Mouse (Mus musculus): ENCODE measurements around the gene Zfp943. TPM values are rescaled to one million over a fixed set of nuclear protein-coding genes. Genes with fewer than 3 reads are reported as not detected.
"Not testable (repeated sequence)": the region's sequence is repeated elsewhere in the genome, so short reads cannot be mapped to it uniquely, and the experiment has no call there.

Gene Zfp943
- 16.8 and 17.1 TPM in 2 replicates for polyA plus RNA-seq (2015; fragmentation: Nextera tagmentation; extraction: Ambion mirVana)

DNA sequence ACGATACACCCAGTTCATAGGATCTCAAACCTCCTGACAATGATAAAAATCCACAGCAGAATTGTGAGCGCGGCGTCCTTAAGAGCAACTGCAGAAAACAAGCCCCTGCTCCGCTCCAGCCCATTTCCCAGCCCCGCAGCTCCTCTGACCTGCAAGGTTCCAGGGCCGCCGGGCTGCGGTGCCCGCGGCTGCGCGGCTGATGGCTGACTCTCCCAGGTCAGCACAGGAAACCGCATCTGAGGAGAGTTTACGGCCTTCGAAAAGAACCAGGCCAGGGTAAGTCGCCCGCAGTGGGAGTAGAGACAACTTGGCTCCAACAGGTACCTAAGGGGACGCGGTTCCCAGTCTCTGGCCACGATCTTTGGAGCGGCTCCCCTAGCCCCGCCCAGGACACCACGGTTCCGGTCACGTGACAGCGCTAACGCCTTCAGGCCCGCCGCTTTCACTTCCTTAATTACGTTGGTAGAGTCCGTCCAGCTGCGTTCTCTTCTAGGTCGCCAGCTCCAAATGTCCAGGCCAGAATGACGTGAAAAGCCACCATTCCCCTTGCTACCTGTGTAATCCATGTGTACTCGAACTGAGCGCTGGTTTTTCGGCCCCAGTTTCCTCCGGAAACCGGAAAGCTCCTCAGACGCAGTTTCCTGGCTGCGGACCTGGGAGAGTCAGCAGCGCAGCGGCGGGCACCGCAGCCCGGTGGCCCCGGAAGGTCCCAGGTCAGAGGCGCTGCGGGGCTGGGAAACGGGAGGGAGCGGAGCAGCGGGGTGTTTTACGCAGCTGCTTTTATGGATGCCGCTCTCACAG, at the start of gene Zfp943, which contains the start of gene Zfp942:
TSS of gene Zfp943 (plus strand) at position 446 of the 801 bp plus-strand sequence.
TSS of gene Zfp942 (minus strand) at position 358 of the 801 bp plus-strand sequence.
- not testable (repeated sequence) for H3K27me3 ChIP-seq, H3K36me3 ChIP-seq, H3K9me3 ChIP-seq
- H3K4me3 ChIP-seq: peak within 1 kb of the TSS; percentile 58
- peak; percentile 97 for ATAC-seq (ENCODE audit: low FRiP score, low read depth)
- peak within 1 kb of the TSS; percentile 62 for H3K4me2 ChIP-seq
- H3K4me1 ChIP-seq (replicated peaks): peaks cover 32% of the 10 kb centered on the region
- H3K9ac ChIP-seq: peak within 1 kb of the TSS; percentile 87
- WGBS: under 1% methylated on average over 42 of the region's 55 CpGs
- peak within 1 kb of the TSS; percentile 82 for H3K27ac ChIP-seq (replicated peaks)

DNA sequence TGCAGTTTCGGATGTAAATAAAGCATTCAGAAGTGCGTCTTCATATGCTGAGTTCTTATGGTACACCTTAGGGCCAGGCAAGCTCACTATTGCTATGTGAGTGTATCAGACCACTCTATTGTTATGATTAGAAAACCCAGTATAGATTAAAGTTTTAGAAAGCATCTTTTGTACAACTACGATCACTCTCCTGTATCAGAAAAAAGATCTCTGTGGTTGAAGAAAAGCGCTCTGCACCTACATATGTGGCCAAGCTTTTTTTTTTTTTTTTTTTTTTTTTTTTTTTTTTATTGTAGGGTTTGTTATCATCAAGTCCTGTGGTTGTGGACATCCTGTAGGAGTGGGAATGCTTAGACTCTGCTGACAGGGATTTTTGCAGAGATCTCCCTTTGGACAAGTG, 950 bp downstream of the Zfp943 start:
- peak overlapping the region; percentile 58 for H3K4me3 ChIP-seq
- H3K27ac ChIP-seq (replicated peaks): no peak overlapping the region
- H3K9ac ChIP-seq: peak overlapping the region; percentile 87; the same call in 1 of the 2 replicates
- H3K9me3 ChIP-seq: peaks cover under 1% of the 10 kb centered on the region; the same call in 1 of the 2 replicates
- no peaks in the 10 kb centered on the region for H3K27me3 ChIP-seq
- peaks cover 11% of the 10 kb centered on the region for H3K36me3 ChIP-seq
- 54% methylated on average over 4 of the region's 4 CpGs for WGBS
- H3K4me2 ChIP-seq: peak overlapping the region; percentile 62
- ATAC-seq (ENCODE audit: low FRiP score, low read depth): no peak
- H3K4me1 ChIP-seq (replicated peaks): peaks cover 32% of the 10 kb centered on the region

- not testable (repeated sequence) for H3K9ac ChIP-seq; ATAC-seq (ENCODE audit: low FRiP score, low read depth); H3K4me3 ChIP-seq; H3K27ac ChIP-seq (replicated peaks); H3K27me3 ChIP-seq; H3K36me3 ChIP-seq; H3K9me3 ChIP-seq; H3K4me1 ChIP-seq (replicated peaks); H3K4me2 ChIP-seq
- WGBS: 24% methylated on average over 1 of the region's 1 CpGs
Observed at GRCm38 (mm10) chr17:22035594-22035993, 73.2 kb downstream of the Zfp943 start.

GRCm38 (mm10) chr17:22049403-22049802, 87.1 kb downstream of the Zfp943 start:
- Histone ChIP-seq H3K9ac (no peak overlapping the region), H3K4me1 (replicated peaks) (no peaks in the 10 kb centered on the region), H3K4me3 (no peak overlapping the region), H3K36me3 (no peaks in the 10 kb centered on the region), H3K27me3 (no peaks in the 10 kb centered on the region), H3K4me2 (no peak overlapping the region), H3K27ac (replicated peaks) (no peak overlapping the region), H3K9me3 (no peaks in the 10 kb centered on the region)
- ATAC-seq (ENCODE audit: low FRiP score, low read depth): no peak
- 73% methylated on average over 2 of the region's 2 CpGs for WGBS

GRCm38 (mm10) chr17:22053211-22053610, 90.9 kb downstream of the Zfp943 start:
- H3K9me3 ChIP-seq: no peaks in the 10 kb centered on the region
- no peak for ATAC-seq (ENCODE audit: low FRiP score, low read depth)
- WGBS: 77% methylated on average over 2 of the region's 2 CpGs
- no peaks in the 10 kb centered on the region for H3K27me3 ChIP-seq
- H3K4me1 ChIP-seq (replicated peaks): no peaks in the 10 kb centered on the region
- H3K36me3 ChIP-seq: no peaks in the 10 kb centered on the region
- H3K9ac ChIP-seq: no peak overlapping the region
- H3K27ac ChIP-seq (replicated peaks): no peak overlapping the region
- no peak overlapping the region for H3K4me3 ChIP-seq
- H3K4me2 ChIP-seq: no peak overlapping the region

DNA sequence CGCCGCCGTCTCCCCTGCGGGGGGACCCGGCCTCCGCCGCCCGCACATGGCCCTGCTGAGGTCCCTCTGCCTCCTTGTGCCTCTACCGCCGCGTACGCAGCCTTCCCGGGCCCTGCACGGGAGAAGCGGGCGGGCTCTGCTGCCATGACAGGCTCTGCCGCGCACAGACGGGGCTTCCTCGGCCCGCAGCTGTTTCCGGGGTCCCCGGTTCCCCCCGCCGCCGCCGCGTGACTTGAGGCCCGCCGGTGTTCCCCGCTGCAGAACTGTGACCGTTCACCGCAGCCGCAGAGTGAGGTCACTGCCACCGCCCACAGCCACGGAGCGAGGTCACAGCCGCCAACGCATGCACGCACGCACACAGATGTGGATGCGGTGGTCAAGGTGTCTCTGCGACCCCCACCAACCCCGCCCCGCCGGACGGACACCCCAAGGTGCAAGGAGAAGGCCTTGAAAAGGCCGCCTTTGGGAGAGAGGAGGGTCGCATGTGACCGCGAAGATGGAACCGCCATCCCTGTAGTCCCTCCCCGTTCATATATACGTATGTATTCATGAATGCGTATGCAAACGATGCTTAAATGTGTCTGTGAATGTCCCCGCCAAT, 118.8 kb downstream of the Zfp943 start:
- no peaks in the 10 kb centered on the region for H3K27me3 ChIP-seq
- H3K9ac ChIP-seq: peak overlapping the region; percentile 71
- peak overlapping the region; percentile 67 for H3K4me3 ChIP-seq
- H3K27ac ChIP-seq (replicated peaks): peak overlapping the region; percentile 88
- ATAC-seq (ENCODE audit: low FRiP score, low read depth): peak; percentile 95
- 0 out of 2 replicates have a peak, but pooled peaks cover 3% of the 10 kb centered on the region for H3K4me1 ChIP-seq (replicated peaks)
- H3K36me3 ChIP-seq: no peaks in the 10 kb centered on the region
- H3K9me3 ChIP-seq: no peaks in the 10 kb centered on the region
- H3K4me2 ChIP-seq: peak overlapping the region; percentile 67
- 2% methylated on average over 57 of the region's 57 CpGs for WGBS

DNA sequence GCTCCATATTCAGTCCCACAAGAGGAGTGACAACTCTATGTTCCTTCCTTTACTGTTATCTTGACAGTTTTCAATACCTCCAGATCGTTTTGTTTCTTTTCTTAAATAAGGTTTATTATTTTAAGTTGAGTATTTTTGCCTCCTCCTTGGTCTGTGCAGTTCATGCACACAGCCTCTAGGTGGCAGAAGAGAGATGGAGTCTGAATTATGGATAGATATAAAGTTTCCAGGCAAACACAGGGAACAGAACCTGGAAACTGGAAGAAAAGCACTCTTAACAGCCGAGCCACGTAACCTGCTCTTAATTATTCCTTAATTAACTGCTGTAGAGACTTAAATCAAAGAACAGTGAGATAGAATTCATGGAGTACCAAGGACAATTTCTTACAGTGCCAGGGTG, 120.9 kb downstream of the Zfp943 start:
- H3K9ac ChIP-seq; H3K4me1 ChIP-seq (replicated peaks); H3K27ac ChIP-seq (replicated peaks); H3K4me3 ChIP-seq; H3K36me3 ChIP-seq; ATAC-seq (ENCODE audit: low FRiP score, low read depth); H3K27me3 ChIP-seq; H3K9me3 ChIP-seq; H3K4me2 ChIP-seq: not testable (repeated sequence)
- WGBS: 24% methylated on average over 3 of the region's 3 CpGs

DNA sequence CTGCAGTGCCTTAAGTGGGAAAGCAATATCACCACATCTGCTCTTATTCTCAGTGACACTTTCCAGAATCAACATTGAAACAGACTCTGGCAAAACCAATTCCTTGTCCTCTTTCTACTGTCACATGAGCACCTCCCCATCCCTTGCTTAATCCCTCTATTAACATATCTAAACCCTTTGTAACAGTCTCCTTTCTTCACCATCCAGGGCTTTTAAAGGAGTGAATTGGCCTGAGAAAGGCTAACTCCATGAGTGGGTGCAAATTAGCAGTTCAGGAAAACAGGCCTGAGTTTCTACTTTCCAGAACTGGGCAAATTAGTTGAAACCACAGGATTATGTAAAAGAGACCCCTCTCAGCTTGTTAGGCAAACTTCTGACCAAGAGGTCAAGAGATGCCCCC, 156.4 kb downstream of the Zfp943 start:
- Histone ChIP-seq H3K9ac (no peak overlapping the region), H3K27ac (replicated peaks) (no peak overlapping the region), H3K9me3 (no peaks in the 10 kb centered on the region), H3K4me1 (replicated peaks) (no peaks in the 10 kb centered on the region), H3K27me3 (no peaks in the 10 kb centered on the region), H3K4me3 (no peak overlapping the region), H3K36me3 (no peaks in the 10 kb centered on the region), H3K4me2 (no peak overlapping the region)
- no peak for ATAC-seq (ENCODE audit: low FRiP score, low read depth)

Other genes starting within 250 kb of the Zfp943 start
- 9.8 and 10.0 TPM in 2 replicates for gene Zfp229, start 231.8 kb upstream of the Zfp943 start, polyA plus RNA-seq (2015; fragmentation: Nextera tagmentation; extraction: Ambion mirVana)
- gene Zfp820, start 116.8 kb upstream of the Zfp943 start, polyA plus RNA-seq (2015; fragmentation: Nextera tagmentation; extraction: Ambion mirVana): 2.2 TPM in 2 replicates
- gene Zfp995, start 52.6 kb upstream of the Zfp943 start, polyA plus RNA-seq (2015; fragmentation: Nextera tagmentation; extraction: Ambion mirVana): 7.8 and 9.0 TPM in 2 replicates
- 19.0 and 20.3 TPM in 2 replicates for gene Zfp942, start 88 bp upstream of the Zfp943 start, polyA plus RNA-seq (2015; fragmentation: Nextera tagmentation; extraction: Ambion mirVana)
- 1.5 and 1.9 TPM in 2 replicates for gene Zfp947, start 203.6 kb downstream of the Zfp943 start, polyA plus RNA-seq (2015; fragmentation: Nextera tagmentation; extraction: Ambion mirVana)